Mouse (Mus musculus): Measurements from ENCODE around the gene Trak1. TPM values are rescaled to one million over a fixed set of nuclear protein-coding genes. Genes with fewer than 3 reads are reported as not detected.

Gene Trak1
- polyA plus RNA-seq, 1 experiment from 2014 or later = 16.2 TPM

- no peak overlapping the region for H3K4me2 ChIP-seq (replicated peaks; ENCODE audit: low read depth, low read length)
- 0 out of 2 replicates have a peak, but pooled peaks cover 4% of the 10 kb centered on the region for H3K4me1 ChIP-seq (ENCODE audit: insufficient read depth, low read length)
- H3K27me3 ChIP-seq (ENCODE audit: insufficient read depth, low read length) = no peaks in the 10 kb centered on the region
- H3K9me3 ChIP-seq (ENCODE audit: low read length) = no peaks in the 10 kb centered on the region
- no peak overlapping the region for H3K27ac ChIP-seq (ENCODE audit: low read length)
- no peaks in the 10 kb centered on the region for H3K36me3 ChIP-seq (ENCODE audit: insufficient read depth, low read length)
- no peak for ATAC-seq (ENCODE audit: low FRiP score, low TSS enrichment)
- no peak overlapping the region; the same call in 1 of the 2 replicates for H3K9ac ChIP-seq (replicated peaks; ENCODE audit: low read length)
- WGBS = 56% methylated on average over 4 of the region's 4 CpGs
- no peak overlapping the region for H3K4me3 ChIP-seq (ENCODE audit: low read length)
These were observed 25.7 kb upstream of the Trak1 start for GRCm38 (mm10) chr9:121271561-121271960.

DNA sequence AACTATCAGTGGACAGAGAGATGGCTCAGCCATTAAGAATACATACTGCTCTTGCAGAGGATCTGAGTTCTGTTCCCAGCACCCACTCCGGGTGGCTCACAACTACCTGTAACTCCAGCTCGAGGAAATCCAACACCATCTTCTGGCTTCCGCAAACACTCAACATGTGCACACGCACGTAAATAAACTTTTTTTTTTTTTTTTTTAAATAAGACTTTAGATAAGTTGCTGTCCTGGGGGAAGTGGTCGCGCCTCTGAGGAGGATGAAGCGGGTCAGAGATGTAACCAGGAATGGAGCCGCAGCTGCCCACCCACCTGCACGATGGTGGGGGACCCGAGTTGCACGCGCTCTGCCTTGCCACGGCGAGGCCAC, 20.6 kb upstream of the Trak1 start:
- 19% methylated on average over 15 of the region's 15 CpGs for WGBS
- peak overlapping the region; percentile 68 for H3K4me3 ChIP-seq (ENCODE audit: low read length)
- H3K36me3 ChIP-seq (ENCODE audit: insufficient read depth, low read length) = no peaks in the 10 kb centered on the region
- no peak for ATAC-seq (ENCODE audit: low FRiP score, low TSS enrichment)
- peak overlapping the region; percentile 78 for H3K9ac ChIP-seq (replicated peaks; ENCODE audit: low read length)
- H3K27me3 ChIP-seq (ENCODE audit: insufficient read depth, low read length) = no peaks in the 10 kb centered on the region
- 0 out of 2 replicates have a peak, but pooled peaks cover 10% of the 10 kb centered on the region for H3K4me1 ChIP-seq (ENCODE audit: insufficient read depth, low read length)
- no peak overlapping the region for H3K27ac ChIP-seq (ENCODE audit: low read length)
- peak overlapping the region; percentile 76 for H3K4me2 ChIP-seq (replicated peaks; ENCODE audit: low read depth, low read length)
- no peaks in the 10 kb centered on the region for H3K9me3 ChIP-seq (ENCODE audit: low read length)

DNA sequence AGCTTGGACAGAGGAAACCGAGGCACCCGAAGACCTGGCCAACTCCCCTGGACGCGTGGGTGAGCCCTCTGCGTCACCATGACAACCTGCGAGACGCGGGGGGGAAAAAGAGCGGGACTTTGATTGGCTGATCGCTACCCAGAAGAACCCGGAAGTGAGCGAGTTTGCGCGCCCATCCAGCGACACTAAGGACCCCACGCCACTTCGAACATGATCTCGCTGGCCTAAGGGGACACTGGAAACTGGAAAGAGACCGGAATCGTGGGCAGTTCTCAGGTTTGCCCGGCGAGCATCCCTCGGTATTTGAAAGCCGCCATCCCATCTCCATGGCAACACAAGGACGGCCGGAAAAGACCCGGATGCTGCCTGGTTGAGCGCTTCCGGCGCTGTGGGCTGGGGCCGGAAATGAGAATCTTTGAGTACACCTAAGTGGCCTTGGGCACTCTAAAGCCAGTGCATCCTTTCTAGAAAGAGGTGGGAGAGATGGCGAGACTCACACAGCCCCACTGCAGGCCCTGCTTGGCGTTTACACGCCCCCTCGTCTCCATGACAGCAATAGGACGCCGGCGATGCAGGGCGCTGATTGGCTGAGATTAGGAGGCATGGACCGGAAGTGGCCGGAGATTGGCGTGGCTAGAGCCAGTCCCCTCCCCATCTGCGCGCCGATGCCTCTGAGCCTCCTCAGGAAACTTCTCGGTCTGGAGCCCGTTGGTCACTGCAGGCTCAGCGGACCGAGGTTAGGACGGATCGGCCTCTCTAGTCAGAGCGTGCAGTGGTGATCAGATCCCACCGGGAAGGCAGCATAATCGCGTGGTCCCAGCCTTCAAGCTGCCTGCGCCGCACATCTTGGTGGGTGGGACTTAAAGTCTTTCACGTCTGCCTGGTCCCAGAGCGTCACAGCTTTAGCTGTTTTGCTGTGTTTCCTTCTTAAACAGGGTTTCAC, 19.9 kb upstream of the Trak1 start, which contains the start of gene Ulk4:
Ulk4 (minus strand) TSS at position 80 of the 943 bp plus-strand sequence.
- WGBS = under 1% methylated on average over 58 of the region's 59 CpGs
- peak within 1 kb of the TSS; percentile 68 for H3K4me3 ChIP-seq (ENCODE audit: low read length)
- H3K4me1 ChIP-seq (ENCODE audit: insufficient read depth, low read length) = 0 out of 2 replicates have a peak, but pooled peaks cover 10% of the 10 kb centered on the region
- H3K9ac ChIP-seq (replicated peaks; ENCODE audit: low read length) = peak within 1 kb of the TSS; percentile 78
- peak within 1 kb of the TSS; percentile 86 for H3K27ac ChIP-seq (ENCODE audit: low read length)
- ATAC-seq (ENCODE audit: low FRiP score, low TSS enrichment) = peak; percentile 98
- H3K27me3 ChIP-seq (ENCODE audit: insufficient read depth, low read length) = no peaks in the 10 kb centered on the region
- peaks cover 6% of the 10 kb centered on the region for H3K9me3 ChIP-seq (ENCODE audit: low read length)
- peak within 1 kb of the TSS; percentile 76 for H3K4me2 ChIP-seq (replicated peaks; ENCODE audit: low read depth, low read length)
- H3K36me3 ChIP-seq (ENCODE audit: insufficient read depth, low read length) = no peaks in the 10 kb centered on the region

DNA sequence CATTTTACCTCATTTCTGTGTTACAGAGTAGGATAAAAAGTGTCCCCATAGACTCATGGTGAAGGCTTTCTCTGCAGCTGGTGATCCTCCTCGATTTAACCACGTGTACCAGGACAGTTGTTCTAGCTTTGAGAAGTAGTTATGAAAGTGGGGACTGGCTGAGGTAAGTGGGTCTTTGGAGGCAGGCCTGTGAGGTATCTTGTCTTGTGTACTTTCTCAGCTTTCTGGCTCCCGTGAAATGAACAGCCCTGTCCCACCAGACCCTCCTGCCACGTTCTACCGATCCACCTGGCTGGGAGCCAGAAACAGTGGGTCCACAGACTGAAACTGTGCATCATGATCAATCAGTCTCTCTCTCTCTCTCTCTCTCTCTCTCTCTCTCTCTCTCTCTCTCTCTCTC, 18.1 kb upstream of the Trak1 start:
- no peak for ATAC-seq (ENCODE audit: low FRiP score, low TSS enrichment)
- 84% methylated on average over 5 of the region's 5 CpGs for WGBS
- 0 out of 2 replicates have a peak, but pooled peaks cover 10% of the 10 kb centered on the region for H3K4me1 ChIP-seq (ENCODE audit: insufficient read depth, low read length)
- H3K4me2 ChIP-seq (replicated peaks; ENCODE audit: low read depth, low read length) = no peak overlapping the region
- H3K27me3 ChIP-seq (ENCODE audit: insufficient read depth, low read length) = no peaks in the 10 kb centered on the region
- H3K27ac ChIP-seq (ENCODE audit: low read length) = no peak overlapping the region
- 0 out of 2 replicates have a peak, but pooled peaks cover 3% of the 10 kb centered on the region for H3K36me3 ChIP-seq (ENCODE audit: insufficient read depth, low read length)
- H3K9ac ChIP-seq (replicated peaks; ENCODE audit: low read length) = no peak overlapping the region
- H3K9me3 ChIP-seq (ENCODE audit: low read length) = peaks cover 14% of the 10 kb centered on the region
- H3K4me3 ChIP-seq (ENCODE audit: low read length) = no peak overlapping the region

- Histone ChIP-seq H3K9me3 (ENCODE audit: low read length) (peaks cover 17% of the 10 kb centered on the region), H3K9ac (replicated peaks; ENCODE audit: low read length) (no peak overlapping the region), H3K27me3 (ENCODE audit: insufficient read depth, low read length) (no peaks in the 10 kb centered on the region), H3K4me3 (ENCODE audit: low read length) (no peak overlapping the region), H3K4me2 (replicated peaks; ENCODE audit: low read depth, low read length) (no peak overlapping the region), H3K27ac (ENCODE audit: low read length) (no peak overlapping the region), H3K4me1 (ENCODE audit: insufficient read depth, low read length) (peaks cover 7% of the 10 kb centered on the region; the same call in 1 of the 2 replicates), H3K36me3 (ENCODE audit: insufficient read depth, low read length) (0 out of 2 replicates have a peak, but pooled peaks cover 3% of the 10 kb centered on the region)
- ATAC-seq (ENCODE audit: low FRiP score, low TSS enrichment) = no peak
- 85% methylated on average over 6 of the region's 6 CpGs for WGBS
These were observed 15.4 kb upstream of the Trak1 start for GRCm38 (mm10) chr9:121281891-121282290.

DNA sequence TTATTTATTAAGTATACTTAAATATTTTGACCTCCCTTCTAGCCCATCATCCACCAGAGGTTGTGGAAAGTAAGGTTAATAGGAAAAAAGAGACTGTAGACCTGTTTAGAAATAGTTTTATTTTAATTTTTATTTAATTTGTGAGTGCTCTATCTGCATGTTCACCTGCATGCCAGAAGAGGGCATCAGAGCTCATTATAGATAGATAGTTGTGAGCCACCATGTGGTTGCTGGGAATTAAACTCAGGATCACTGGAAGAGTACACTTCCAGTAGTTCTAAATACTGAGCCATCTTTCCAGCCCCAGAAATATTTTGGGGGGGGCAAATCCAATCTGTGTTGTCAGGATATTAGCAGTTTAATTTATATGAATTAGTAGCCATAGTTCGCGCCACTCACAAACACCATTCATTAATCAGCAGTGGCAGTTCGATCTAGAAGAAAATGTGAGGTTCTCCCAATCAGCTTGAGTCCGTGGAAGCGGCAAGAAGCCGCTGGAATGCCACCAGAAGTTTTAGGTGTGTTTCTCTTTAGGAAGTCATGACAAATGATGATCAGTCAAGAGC, 13.6 kb upstream of the Trak1 start:
- no peak overlapping the region for H3K27ac ChIP-seq (ENCODE audit: low read length)
- no peaks in the 10 kb centered on the region for H3K27me3 ChIP-seq (ENCODE audit: insufficient read depth, low read length)
- no peak overlapping the region for H3K4me3 ChIP-seq (ENCODE audit: low read length)
- H3K4me1 ChIP-seq (ENCODE audit: insufficient read depth, low read length) = peaks cover 3% of the 10 kb centered on the region; the same call in 1 of the 2 replicates
- WGBS = 97% methylated on average over 6 of the region's 6 CpGs
- H3K36me3 ChIP-seq (ENCODE audit: insufficient read depth, low read length) = 0 out of 2 replicates have a peak, but pooled peaks cover 3% of the 10 kb centered on the region
- ATAC-seq (ENCODE audit: low FRiP score, low TSS enrichment) = no peak
- H3K9ac ChIP-seq (replicated peaks; ENCODE audit: low read length) = no peak overlapping the region
- H3K9me3 ChIP-seq (ENCODE audit: low read length) = peaks cover 17% of the 10 kb centered on the region
- no peak overlapping the region for H3K4me2 ChIP-seq (replicated peaks; ENCODE audit: low read depth, low read length)

- no peak overlapping the region for H3K27ac ChIP-seq (ENCODE audit: low read length)
- H3K36me3 ChIP-seq (ENCODE audit: insufficient read depth, low read length) = 0 out of 2 replicates have a peak, but pooled peaks cover 3% of the 10 kb centered on the region
- no peak overlapping the region for H3K4me2 ChIP-seq (replicated peaks; ENCODE audit: low read depth, low read length)
- no peak overlapping the region for H3K9ac ChIP-seq (replicated peaks; ENCODE audit: low read length)
- H3K4me1 ChIP-seq (ENCODE audit: insufficient read depth, low read length) = peaks cover 3% of the 10 kb centered on the region; the same call in 1 of the 2 replicates
- peaks cover 17% of the 10 kb centered on the region for H3K9me3 ChIP-seq (ENCODE audit: low read length)
- ATAC-seq (ENCODE audit: low FRiP score, low TSS enrichment) = no peak
- H3K27me3 ChIP-seq (ENCODE audit: insufficient read depth, low read length) = no peaks in the 10 kb centered on the region
- H3K4me3 ChIP-seq (ENCODE audit: low read length) = no peak overlapping the region
- WGBS = 93% methylated on average over 3 of the region's 3 CpGs
These were observed 12.9 kb upstream of the Trak1 start for GRCm38 (mm10) chr9:121284422-121284821.

DNA sequence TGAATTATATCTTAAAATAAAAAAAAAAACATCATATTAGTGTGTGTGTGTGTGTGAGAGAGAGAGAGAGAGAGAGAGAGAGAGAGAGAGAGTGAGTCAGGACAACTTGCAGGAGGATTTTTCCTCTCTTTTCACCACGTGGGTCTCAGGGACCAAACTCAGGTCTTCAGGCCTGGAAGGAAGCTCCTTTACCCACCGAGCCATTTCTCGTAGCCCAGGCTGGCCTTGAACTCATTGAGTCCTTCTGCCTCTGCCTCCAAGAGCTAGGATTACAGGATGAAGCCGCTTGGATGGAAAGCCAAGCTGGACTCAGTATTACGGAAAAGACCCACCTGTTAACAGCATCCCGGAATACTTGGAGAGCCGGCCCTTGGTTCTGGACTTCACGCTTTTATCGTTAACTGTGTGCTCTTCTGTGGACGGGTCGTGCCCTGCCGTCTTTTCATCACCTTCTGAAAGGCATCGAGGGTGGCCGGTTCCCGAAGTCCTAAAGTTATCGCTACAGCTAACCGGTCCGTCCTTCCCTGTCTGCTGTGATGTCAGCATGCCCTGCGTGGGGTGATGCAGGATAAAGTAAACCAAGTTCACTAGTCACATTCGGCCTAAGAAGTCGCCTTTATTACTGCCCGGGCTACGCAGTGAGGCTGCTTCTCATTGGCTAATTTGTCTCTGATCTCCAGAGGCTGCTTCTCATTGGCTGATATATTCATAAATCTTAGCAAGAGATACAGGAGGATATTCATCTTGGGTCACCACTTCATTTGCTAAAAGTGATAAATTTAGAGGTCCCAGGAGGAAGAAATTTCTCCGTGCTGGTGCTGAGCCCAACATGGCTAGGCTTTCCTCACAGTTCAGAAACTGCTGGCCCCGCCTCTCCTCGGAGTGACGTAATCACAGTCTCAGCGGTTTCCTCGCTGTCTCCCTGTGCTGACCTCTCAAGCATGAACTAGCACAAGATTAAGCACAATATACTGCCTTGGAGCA, 11.7 kb upstream of the Trak1 start:
- no peaks in the 10 kb centered on the region for H3K27me3 ChIP-seq (ENCODE audit: insufficient read depth, low read length)
- H3K36me3 ChIP-seq (ENCODE audit: insufficient read depth, low read length) = 0 out of 2 replicates have a peak, but pooled peaks cover 3% of the 10 kb centered on the region
- peak; percentile 93 for ATAC-seq (ENCODE audit: low FRiP score, low TSS enrichment)
- peak overlapping the region; percentile 2 for H3K27ac ChIP-seq (ENCODE audit: low read length)
- H3K4me1 ChIP-seq (ENCODE audit: insufficient read depth, low read length) = peaks cover 3% of the 10 kb centered on the region; the same call in 1 of the 2 replicates
- 16% methylated on average over 29 of the region's 29 CpGs for WGBS
- H3K9ac ChIP-seq (replicated peaks; ENCODE audit: low read length) = peak overlapping the region; percentile 57
- peak overlapping the region; percentile 50 for H3K4me3 ChIP-seq (ENCODE audit: low read length)
- peaks cover 17% of the 10 kb centered on the region for H3K9me3 ChIP-seq (ENCODE audit: low read length)
- peak overlapping the region; percentile 58 for H3K4me2 ChIP-seq (replicated peaks; ENCODE audit: low read depth, low read length)

Data from kidney, embryonic 16.5 days (tissue).